Mouse (Mus musculus) gastrocnemius, adult 2 months (tissue): ENCODE results near the gene Lgals12. TPM values are rescaled to one million over a fixed set of nuclear protein-coding genes. Genes with fewer than 3 reads are reported as not detected.

Source experiments
- DNase-seq: peaks from one replicate; pipeline ENCODE4 v3.0.0; 2022
- H3K27ac ChIP-seq: fragments of 200-600 bp; 2 replicates; pipeline ENCODE4 v1.8.1; 2022; ENCODE audit warnings: mild to moderate bottlenecking
- H3K4me3 ChIP-seq: fragments of 200-600 bp; 2 replicates; pipeline ENCODE4 v1.8.1; 2022; ENCODE audit warnings: mild to moderate bottlenecking, moderate library complexity
- CTCF ChIP-seq: fragments of 200-600 bp; IDR thresholded peaks from 2 replicates; pipeline ENCODE4 v1.8.1; 2022; ENCODE audit warnings: antibody characterized with exemption, mild to moderate bottlenecking, moderate library complexity
- intact Hi-C: fragments of 180-260 bp; cut with DNase I; formaldehyde crosslinking; loops from one replicate; pipeline ENCODE4 v1.15.1; 2025
- total RNA-seq, 2 experiments: library from RNA; stranded (reverse); gene quantifications; 2 replicates each; pipeline ENCODE4 v1.2.3; 2021

Lgals12 gene
- total RNA-seq, 2 experiments from 2014 or later = 0.13 to 0.20 TPM

DNA sequence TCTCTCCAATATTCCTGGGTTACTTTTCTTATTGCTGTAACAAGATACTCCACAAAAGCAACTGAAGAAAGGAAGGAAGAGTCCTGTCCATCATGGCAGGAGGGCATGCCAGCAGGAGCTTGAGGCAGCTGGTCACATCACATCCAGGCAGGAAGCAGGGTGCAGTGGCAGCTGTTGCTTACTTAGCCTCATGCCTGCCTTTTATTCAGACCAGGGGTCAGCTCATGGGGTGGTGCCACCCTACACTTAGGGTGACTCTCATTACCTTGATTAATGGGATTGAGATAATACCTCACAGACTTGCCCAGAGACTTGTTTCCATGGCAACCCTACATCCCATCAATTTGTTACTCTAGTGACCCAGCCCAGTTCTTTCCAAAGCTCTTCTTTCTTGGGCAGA is 2.0 kb downstream of the Lgals12 start:
- Histone ChIP-seq H3K4me3 (no peak overlapping the region), H3K27ac (no peak overlapping the region)
- DNase-seq = no peak
- TF ChIP-seq CTCF = no peak
- intact Hi-C loops = no loop called here

GRCm38 (mm10) chr19:7604107-7604506 is 2.9 kb downstream of the Lgals12 start:
- intact Hi-C loops = no loop called here
- H3K27ac ChIP-seq = no peak overlapping the region
- no peak overlapping the region for H3K4me3 ChIP-seq
- no peak for DNase-seq
- no peak for TF ChIP-seq CTCF

DNA sequence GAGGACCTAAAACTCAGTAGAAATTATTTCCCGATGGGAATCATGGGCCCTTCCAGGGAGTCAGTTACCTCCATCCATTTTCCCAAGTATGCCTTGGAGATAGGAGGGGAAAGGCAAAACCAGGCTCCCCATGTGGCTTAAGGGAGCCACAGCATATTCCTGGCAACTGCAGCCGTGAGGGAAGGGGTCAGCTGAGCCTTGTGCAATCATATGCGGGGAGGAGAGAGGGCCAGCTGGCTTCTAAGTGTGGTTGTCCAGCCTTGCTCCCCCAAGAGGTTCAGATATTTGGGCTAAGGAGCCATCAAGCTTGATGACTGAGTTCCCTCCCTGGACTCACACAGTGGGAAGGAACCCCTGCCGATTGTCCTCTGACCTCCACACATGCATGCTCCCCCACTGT is 5.4 kb downstream of the Lgals12 start:
- TF ChIP-seq CTCF = no peak
- no peak for DNase-seq
- intact Hi-C loops = no loop called here
- Histone ChIP-seq H3K27ac (no peak overlapping the region), H3K4me3 (no peak overlapping the region)

- Histone ChIP-seq H3K27ac (no peak overlapping the region), H3K4me3 (no peak overlapping the region)
- intact Hi-C loops = loop anchor here (5.0 kb wide), 1 partner anchor 156 kb away; no protein-coding TSS in a partner anchor
- DNase-seq = no peak
- no peak for TF ChIP-seq CTCF
Observed at GRCm38 (mm10) chr19:7598481-7598880, 8.5 kb downstream of the Lgals12 start.

DNA sequence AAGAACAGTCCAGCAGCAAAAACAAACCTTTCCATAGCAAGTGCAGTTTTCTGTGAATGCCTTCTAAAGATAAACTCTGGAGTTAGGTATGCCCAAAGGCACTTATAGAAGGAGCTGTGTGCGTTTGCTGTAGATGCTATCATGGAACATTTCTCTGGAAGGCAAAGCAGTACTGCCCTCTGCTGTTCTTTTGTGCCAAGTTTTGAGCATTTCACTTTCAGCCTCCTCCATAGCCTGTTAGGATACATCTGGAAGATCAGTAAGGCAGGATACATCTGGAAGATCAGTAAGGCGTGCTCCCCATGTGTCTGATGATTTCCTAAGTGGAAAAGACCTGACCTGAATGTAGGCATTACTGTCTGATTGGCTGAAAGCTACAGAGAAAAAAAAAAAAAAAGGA is 11.5 kb downstream of the Lgals12 start:
- H3K4me3 ChIP-seq = no peak overlapping the region
- intact Hi-C loops = loop anchor here (1.0 to 5.0 kb wide), 2 partner anchors 66 to 153 kb away; no protein-coding TSS in a partner anchor
- peak; percentile 79 for TF ChIP-seq CTCF
- no peak for DNase-seq
- H3K27ac ChIP-seq = no peak overlapping the region

- peak overlapping the region; percentile 73 for H3K27ac ChIP-seq
- intact Hi-C loops = loop anchor here (5.0 kb wide), 1 partner anchor 35 kb away; the partner anchor contains the start of gene Pla2g16
Observed at GRCm38 (mm10) chr19:7592018-7592417, 15.0 kb downstream of the Lgals12 start.

DNA sequence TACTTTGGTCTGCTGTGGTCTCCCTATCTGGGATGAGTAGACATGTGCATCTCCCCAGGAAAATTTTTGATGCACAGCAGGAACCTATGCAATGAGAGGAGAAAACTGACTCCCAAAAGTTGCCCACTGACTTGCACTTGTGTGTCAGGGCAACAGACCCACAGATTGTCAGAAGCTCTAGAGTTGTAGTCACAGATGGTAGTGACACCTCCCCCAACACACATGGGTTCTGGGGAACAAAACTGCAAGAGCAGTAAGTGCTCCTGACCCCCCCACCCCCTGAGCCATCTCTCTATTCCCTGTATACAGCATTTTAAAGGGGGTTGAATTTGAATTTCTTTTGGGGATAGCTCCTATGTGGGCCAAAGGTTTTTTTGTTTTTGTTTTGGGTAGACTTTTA is 16.2 kb downstream of the Lgals12 start:
- intact Hi-C loops = loop anchor here (5.0 kb wide), 1 partner anchor 33 kb away; the partner anchor contains the start of gene Pla2g16
- no peak for DNase-seq
- Histone ChIP-seq H3K4me3 (no peak overlapping the region), H3K27ac (no peak overlapping the region)
- TF ChIP-seq CTCF = no peak

More at GRCm38 (mm10) chr19:7592018-7592417, 15.0 kb downstream of the Lgals12 start:
- peak; percentile 81 for DNase-seq
- H3K4me3 ChIP-seq = no peak overlapping the region
- no peak for TF ChIP-seq CTCF

DNA sequence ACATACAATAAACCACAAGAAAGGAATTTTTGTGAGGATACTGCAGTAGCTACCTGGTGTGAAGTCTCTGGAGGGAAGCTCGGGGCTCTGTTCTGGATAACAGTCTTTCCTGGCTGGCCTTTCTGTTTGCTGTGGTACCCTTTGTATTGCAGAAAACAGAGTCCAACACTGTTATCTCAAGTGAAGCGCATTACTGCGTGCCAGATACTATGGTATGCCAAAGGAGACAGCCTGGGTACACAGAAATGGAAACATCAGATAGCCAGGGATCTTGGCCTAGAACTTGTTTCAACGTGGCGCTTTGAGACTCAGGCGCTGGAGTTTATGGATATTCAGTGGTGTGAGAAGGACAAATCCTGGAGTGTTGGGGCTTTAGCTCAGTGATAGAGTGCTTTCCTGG is 21.2 kb downstream of the Lgals12 start:
- intact Hi-C loops = no loop called here
- Histone ChIP-seq H3K27ac (peak overlapping the region; percentile 75), H3K4me3 (no peak overlapping the region)
- no peak for TF ChIP-seq CTCF
- DNase-seq = no peak

- H3K4me3 ChIP-seq = no peak overlapping the region
- TF ChIP-seq CTCF = no peak
- H3K27ac ChIP-seq = peak overlapping the region; percentile 75
- intact Hi-C loops = no loop called here
- DNase-seq = peak; percentile 53
Observed at GRCm38 (mm10) chr19:7585279-7585678, 21.7 kb downstream of the Lgals12 start.

- no peak for DNase-seq
- TF ChIP-seq CTCF = no peak
- Histone ChIP-seq H3K27ac (peak overlapping the region; percentile 75), H3K4me3 (peak overlapping the region; percentile 21)
- intact Hi-C loops = no loop called here
Observed at GRCm38 (mm10) chr19:7583599-7583998, 23.4 kb downstream of the Lgals12 start.

DNA sequence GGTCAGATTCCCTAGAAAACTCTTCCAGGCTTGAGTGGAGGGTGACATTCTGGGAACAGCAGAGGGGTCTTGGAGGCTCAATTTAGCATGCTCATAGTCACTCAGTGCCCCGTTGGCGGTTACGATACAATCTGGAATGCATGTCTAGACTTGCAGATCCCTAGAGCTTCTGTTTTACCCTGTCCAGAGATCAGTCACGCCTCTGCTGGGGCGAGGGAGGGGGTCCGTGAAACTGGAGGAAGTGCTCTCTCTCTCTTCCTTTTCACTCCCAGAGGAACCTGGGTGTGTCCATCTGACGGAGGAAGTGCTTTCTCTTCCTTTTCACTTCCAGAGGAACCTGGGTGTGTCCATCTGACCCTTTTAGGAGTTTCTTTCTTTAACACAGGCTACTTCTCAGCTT is 23.9 kb downstream of the Lgals12 start:
- intact Hi-C loops = no loop called here
- TF ChIP-seq CTCF = no peak
- Histone ChIP-seq H3K4me3 (peak overlapping the region; percentile 21; the same call in 1 of the 2 replicates), H3K27ac (peak overlapping the region; percentile 75)
- peak; percentile 41 for DNase-seq

- H3K4me3 ChIP-seq = no peak overlapping the region
- intact Hi-C loops = no loop called here
- DNase-seq = no peak
- peak overlapping the region; percentile 48; the same call in 1 of the 2 replicates for H3K27ac ChIP-seq
- TF ChIP-seq CTCF = no peak
Observed at GRCm38 (mm10) chr19:7581042-7581441, 26.0 kb downstream of the Lgals12 start.

- Histone ChIP-seq H3K27ac (no peak overlapping the region), H3K4me3 (no peak overlapping the region)
- intact Hi-C loops = no loop called here
- DNase-seq = no peak
- TF ChIP-seq CTCF = no peak
Observed at GRCm38 (mm10) chr19:7577710-7578109, 29.3 kb downstream of the Lgals12 start.

DNA sequence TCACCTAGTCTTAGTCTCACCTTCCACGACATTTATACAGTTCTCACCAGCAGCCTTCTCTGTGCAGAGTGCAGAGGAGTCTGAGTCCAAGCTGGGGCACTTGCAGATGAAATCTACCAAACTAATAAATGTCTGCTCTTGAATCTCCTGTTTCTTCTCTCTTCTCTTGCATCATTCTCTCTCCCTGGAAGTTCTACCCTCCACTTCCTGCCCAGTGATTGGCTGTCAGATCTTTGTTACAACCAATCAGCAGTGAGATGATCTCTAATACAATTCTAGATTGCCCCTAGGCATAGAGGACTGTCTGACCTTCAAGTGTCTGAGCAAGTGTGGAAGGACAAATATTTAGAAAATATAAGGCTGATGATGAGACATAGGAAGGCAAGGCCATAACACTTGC is 30.8 kb downstream of the Lgals12 start:
- H3K4me3 ChIP-seq = no peak overlapping the region
- no peak for TF ChIP-seq CTCF
- intact Hi-C loops = no loop called here
- no peak for DNase-seq
- H3K27ac ChIP-seq = no peak overlapping the region
